Mouse (Mus musculus): ENCODE measurements at regions not wholly inside any gene's neighbourhood (a gene's known extent, or its start where the extent isn't known, plus 50 kb on each side); places are given as distances from the start of the nearest gene placed in this dataset.
"Not testable (repeated sequence)": the region's sequence is repeated elsewhere in the genome, so short reads cannot be mapped to it uniquely, and the experiment has no call there.

DNA sequence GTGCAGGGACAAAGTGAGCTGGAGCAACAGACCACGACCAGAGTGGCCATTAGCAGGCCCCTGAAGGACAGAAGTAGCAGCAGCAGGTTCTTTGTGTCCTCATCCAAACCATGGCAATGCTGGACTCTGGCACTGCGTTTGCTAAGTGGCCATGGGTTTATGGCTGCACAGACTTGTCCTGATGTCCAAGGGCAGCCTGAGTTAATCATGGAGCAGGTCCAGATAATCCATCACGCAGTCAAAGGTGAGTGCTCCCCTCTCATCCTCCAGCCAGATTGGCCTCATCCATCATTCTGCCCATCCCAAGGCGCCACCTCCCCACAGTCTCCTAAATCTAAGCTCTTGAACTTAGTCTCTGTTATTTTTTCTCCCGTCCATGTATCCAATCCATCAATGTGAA is 186.4 kb downstream of the Fam198b start:
- in situ Hi-C loops (cut with MboI; ENCODE audit: unreplicated experiment in 2 of 2) = loop anchor here in 1 of 2 experiments (10.0 kb wide), 1 partner anchor 1714 kb away; no protein-coding TSS in a partner anchor

DNA sequence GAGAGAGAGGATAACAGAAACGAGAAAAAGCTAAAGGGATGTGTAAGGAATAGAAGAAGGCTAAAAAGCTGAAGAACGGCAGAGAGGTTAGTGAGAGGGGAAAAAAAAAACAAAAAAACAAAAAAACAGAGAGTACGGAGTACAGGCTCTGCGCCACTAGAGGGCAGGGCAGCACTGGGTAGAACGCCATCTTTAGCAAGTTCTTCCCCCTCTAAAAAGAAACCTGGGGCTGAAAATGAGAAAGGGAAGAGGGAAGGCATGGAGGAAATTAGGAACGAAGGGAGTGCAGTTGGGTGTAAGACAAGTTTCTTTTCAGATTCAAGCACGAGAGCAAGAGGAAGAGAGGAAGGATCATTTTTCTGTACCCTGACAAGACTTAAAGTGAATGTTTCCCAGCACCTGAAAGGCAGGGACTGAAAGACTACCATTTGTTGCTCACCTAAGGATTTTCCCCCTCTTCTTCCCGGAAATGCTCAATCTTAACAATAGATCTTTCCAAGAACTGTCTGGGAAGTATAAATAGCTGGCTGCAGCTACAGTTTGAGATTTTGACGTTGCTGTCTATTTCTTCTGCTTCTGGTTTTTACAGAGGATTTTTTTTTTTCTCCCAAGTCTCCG is 195.6 kb downstream of the Fam198b start:
- in situ Hi-C loops (cut with MboI; ENCODE audit: unreplicated experiment in 2 of 2) = loop anchor here (5.0 to 10.0 kb wide), 5 partner anchors 722 to 1847 kb away; partner anchors contain the start of gene Gria2 (in 2 of the 2)

DNA sequence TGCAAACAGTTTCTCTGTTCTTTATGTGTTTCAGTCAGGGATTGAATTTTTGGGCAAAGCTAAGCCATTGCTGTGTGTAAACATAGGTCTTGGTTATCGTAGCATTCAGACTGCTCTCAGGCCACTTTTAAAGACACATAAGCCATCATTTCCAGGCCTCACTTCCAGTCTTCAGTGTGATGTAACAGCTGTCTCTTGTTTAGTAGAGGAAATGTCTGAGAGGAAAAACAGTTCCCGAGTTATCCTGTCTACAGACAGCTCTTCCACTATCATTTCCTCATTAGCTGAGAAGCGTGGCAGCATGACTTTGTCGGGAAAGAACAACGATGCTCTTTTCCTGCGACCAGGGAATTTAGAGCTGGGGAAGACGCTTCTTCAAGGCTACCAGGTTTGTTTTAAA is 196.9 kb downstream of the Fam198b start:
- in situ Hi-C loops (cut with MboI; ENCODE audit: unreplicated experiment in 2 of 2) = loop anchor here (5.0 to 10.0 kb wide), 3 partner anchors 721 to 1846 kb away; partner anchors contain the start of gene Gria2 (in 2 of the 2)

DNA sequence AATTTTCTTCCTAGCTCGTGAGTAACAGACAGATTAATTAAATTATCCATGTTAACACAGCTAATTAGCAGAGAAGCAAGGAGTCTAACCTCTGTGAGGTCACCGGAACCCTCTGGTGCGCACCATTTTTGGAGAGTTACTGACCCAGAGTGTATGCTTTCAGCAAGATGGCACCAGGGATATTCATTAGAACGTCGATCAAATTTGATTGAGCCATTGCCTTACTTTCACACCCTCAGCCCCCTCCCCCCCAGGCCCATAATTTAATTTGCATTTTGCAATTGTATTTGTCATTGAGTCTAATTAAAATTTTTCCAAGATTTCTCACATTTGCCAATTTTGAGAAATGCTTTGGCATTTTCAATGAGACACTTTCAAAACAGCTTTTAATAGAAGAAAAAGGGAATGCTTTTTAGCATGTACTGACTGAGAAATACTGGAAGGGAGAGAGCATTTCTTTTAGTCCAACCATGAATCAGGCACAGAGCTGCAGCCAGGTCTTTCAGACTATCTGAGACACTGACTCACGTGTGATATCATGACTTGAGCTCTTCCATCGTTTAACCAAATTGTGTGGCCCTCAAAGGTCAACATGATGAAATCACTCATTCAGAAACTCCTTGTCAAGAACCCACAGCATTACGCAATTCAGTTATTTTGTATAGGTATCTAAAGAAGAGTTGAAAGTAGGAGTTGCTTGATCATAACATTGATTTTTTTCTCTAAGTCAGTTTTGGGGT is 198.6 kb downstream of the Fam198b start:
- in situ Hi-C loops (cut with MboI; ENCODE audit: unreplicated experiment in 2 of 2) = loop anchor here (5.0 to 10.0 kb wide), 3 partner anchors 719 to 1844 kb away; partner anchors contain the start of gene Gria2 (in 2 of the 2)

DNA sequence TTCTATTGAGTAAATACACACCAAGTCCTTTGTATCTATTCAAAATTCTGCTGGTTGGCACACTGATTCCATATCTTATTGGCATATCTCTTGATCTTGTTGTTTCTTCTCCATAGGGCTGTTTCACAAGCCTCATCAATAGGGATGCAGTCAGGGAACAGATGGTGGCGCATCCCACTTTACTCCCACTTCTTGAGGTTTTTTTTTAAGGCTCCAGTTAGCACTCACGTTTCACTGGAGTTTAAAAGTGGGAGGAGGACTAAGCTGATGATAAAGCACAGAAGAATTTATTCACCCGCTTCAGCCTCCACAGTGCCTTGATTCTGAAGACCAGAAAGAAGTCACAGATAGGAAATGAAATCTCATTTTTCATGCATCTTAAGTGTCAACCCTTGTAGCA is 199.8 kb downstream of the Fam198b start:
- in situ Hi-C loops (cut with MboI; ENCODE audit: unreplicated experiment in 2 of 2) = loop anchor here (5.0 to 10.0 kb wide), 3 partner anchors 718 to 1843 kb away; partner anchors contain the start of gene Gria2 (in 2 of the 2)

DNA sequence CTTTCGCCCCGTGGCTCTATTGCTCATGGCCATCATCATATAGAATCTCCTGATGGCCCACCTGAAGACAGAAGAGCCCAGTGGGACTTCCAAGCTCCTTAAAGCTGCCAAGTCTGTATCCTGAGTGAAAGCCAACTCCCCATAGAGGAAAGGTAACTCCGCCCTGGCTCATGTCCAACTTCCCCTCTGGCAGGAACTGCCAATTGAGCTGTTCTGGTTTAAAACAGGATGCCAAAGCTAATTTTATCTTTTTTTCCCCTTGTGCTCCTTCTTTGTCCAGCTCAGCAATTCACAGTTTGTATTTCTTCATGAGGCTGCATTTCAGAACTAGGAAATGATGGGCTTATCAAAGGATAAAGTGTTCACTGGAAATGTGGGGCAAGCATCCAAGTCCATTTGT is 215.3 kb downstream of the Fam198b start:
- in situ Hi-C loops (cut with MboI; ENCODE audit: unreplicated experiment in 2 of 2) = no loop called here

DNA sequence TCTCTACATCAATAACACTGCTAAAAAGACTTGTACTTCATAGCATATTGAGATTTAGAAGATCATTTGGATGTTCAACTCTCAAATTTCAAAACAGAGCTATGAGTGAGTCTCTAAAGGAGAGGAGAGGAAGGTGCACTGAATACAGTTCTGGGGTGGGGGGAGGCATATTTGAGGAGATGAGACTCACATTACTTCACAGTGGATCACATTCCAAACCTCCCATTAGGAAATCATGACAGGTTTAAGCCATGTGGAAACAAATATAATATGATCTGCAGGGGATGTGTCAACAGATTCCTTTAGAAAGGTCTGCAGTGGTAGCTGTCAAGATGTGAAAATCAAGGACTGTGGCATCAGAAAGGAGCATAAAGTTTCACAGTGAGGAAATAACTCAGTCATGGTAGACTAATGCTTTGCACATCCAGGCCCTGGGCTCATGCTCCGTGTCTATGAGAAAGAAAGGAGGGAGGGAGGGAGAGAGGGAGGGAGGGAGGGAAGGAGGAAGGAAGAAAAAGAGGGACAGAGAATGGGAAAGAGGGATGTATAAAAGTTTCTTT is 235.9 kb downstream of the Fam198b start:
- in situ Hi-C loops (cut with MboI; ENCODE audit: unreplicated experiment in 2 of 2) = no loop called here

DNA sequence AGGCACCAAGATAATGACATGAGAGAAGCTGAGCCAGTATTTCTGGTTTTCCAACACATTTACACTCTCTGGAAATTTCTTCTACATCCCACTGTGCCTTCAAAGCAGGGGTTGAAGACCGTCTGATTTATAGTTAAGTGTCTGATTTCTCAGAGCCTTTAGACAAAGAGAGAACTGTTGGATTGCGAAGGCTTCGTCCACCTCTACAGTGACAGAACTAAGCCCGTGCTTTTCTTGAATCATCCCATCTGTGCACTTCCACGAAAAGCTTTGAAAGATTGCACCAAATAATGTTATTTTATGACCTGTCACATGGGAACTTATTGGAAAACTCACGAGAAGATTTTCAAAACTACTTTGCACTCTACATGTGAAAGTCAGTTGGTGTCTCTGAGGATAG is 239.3 kb downstream of the Fam198b start:
- in situ Hi-C loops (cut with MboI; ENCODE audit: unreplicated experiment in 2 of 2) = no loop called here

DNA sequence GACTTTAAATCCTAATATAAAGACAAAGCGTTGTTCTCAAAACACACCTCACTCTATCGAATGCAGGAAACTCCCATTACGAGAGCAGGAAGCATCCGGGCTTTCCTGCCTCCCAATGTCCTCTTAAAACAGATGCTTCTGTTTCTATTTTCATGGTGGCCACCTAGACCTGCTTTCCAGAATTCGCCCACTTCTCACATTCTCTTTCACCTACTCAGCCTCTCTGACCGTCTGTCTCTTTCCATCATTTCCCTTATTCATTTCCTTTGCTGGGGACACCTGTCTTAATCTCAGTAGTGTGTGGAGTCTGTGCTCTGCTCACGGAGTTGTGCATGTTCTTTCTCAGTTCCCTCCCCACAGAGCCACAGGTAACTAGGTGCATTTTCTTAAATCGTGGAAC is 240.3 kb downstream of the Fam198b start:
- in situ Hi-C loops (cut with MboI; ENCODE audit: unreplicated experiment in 2 of 2) = no loop called here

DNA sequence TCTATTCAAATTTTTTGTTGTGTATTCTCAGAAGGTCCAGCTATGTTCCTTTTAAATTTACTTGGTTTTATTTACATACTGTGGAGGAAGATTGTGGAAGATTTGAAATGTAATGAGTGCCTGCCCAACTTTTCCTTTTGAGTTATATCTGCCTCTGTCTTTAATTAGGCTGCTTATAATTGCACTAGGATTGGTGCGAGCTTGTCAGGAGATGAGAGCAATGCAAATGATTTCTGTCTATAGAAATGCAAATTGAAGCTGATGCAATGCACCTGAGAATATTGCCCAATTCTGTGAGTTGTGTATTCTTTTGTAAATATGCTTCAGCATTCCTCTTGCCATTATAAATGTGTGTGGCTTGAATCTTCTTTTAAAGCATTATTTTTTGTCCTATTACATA is 257.4 kb downstream of the Fam198b start:
- in situ Hi-C loops (cut with MboI; ENCODE audit: unreplicated experiment in 2 of 2) = no loop called here

DNA sequence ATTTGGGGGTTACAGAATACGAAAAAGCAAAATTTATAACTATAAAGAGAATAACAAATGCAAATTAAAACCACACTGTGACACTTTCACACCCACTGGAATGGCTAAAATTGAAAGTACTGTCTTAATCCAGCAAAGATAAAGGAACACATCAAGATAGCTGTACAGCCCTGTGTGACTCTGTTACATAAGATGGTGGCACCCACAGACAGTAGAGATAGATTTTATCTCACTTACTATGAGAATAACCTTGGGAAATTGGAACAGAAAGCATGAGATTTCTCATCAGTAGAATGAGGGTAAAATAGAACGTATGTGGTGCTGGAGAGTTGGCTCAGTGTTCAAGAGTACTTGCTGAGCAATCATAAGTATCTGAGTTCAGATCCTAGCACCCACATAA is 276.1 kb downstream of the Fam198b start:
- in situ Hi-C loops (cut with MboI; ENCODE audit: unreplicated experiment in 2 of 2) = no loop called here

DNA sequence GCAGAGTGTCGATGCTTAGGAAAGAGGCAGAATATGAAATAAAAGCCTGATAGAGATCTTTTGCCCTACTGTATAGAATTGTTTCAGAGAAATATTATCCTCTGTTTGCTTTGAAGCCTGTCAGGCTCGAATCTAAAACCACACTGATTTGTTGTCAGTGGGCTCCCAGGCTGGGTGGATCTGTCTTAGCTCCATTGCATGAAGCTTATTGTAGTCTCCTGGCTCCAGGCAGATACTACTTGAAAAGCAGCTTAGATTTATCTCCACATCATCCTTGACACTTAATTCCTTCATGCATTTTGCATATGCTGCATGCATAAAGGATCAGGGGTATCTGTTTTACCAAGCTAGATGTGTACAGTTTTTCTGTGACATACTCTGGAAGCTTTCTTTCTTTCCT is 297.4 kb downstream of the Fam198b start:
- in situ Hi-C loops (cut with MboI; ENCODE audit: unreplicated experiment in 2 of 2) = no loop called here

DNA sequence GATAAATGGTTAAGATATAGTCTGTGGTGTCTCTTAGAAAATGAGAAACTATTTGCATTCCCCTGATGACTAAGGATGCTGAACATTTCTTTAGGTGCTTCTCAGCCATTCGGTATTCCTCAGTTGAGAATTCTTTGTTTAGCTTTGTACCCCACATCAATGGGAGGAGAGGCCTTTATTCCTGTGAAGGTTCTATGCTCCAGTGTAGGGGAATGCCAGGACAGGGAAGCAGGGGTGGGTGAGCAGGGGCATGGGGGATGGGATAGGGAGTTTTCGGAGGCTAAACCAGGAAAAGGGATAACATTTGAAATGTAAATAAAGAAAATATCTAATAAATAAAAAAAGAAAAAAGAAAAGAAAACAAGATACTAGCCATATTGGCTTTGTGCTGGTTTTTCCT is 297.8 kb downstream of the Fam198b start:
- in situ Hi-C loops (cut with MboI; ENCODE audit: unreplicated experiment in 2 of 2) = not testable (repeated sequence)

DNA sequence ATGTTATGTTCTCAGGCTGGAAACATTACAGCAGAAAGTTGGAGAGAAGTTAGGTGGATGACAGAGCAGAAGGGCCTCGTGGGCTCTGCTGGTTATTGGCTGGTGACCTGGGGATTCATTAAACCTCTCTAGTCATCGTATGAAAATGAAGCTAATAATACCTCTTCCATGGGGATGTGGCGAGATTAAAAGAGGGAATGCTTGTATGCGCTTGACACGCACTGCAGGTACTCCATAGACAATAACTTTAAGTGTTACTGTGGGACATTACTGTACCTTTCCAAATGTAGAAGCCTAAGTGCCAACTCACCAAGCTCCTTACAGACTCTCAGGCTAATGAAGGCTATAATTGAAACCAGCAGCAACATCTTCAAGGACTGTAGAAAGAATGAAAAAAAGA is 303.1 kb downstream of the Fam198b start:
- in situ Hi-C loops (cut with MboI; ENCODE audit: unreplicated experiment in 2 of 2) = no loop called here

DNA sequence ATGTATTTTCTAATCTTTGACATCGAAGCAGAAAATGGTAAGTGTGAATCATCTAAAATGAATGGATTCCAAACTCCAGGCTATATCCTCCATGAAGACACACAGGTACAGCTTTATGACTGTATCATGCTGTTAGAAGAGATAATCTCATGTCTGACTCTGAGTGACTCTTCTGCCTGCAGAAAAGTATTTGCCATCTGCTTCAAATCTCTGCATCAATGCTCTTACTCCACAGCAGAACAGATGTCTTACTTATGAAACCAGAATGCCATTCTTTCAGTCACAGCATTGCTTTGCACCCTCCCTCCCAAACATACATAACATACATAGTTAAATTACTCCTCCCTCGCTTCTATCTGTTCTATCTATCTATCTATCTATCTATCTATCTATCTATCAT is 316.6 kb downstream of the Fam198b start:
- in situ Hi-C loops (cut with MboI; ENCODE audit: unreplicated experiment in 2 of 2) = no loop called here

DNA sequence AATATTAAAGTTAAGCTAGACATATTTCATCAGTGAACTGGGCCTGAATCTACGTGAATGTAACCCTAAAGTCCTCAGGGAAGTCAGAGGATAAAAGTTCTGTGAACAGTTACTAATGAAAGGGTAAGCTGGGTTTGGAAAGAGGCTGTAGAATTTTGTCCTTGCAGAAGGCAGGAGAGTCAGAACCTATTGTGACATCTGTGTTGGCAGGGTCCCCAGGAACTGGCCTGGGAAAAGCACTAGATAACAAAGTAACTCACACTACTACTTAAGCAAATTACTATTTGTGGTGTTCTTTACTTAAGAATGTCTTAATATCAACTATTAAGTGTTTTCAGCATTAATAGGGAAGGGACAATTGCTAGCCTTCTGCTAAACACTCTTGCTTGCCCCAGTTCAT is 320.5 kb downstream of the Fam198b start:
- in situ Hi-C loops (cut with MboI; ENCODE audit: unreplicated experiment in 2 of 2) = no loop called here

DNA sequence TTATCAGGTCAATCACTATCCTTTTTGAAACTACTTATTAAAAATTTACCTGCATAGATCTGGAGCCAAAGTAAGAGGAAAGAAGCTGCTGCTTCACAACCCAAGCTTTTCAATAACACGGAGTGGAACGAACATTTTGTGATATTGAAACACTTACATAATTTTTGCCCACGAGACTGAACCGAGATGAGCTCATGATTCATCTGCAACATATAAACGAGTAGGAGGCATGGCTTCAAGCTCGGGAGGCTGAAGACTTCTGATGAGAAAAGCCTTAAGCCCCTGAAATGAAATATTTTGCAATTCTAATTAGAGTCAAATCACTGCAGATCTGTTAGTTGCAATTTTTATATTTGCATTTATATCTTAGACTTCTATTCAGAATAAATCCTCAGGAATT is 321.0 kb downstream of the Fam198b start:
- in situ Hi-C loops (cut with MboI; ENCODE audit: unreplicated experiment in 2 of 2) = no loop called here

DNA sequence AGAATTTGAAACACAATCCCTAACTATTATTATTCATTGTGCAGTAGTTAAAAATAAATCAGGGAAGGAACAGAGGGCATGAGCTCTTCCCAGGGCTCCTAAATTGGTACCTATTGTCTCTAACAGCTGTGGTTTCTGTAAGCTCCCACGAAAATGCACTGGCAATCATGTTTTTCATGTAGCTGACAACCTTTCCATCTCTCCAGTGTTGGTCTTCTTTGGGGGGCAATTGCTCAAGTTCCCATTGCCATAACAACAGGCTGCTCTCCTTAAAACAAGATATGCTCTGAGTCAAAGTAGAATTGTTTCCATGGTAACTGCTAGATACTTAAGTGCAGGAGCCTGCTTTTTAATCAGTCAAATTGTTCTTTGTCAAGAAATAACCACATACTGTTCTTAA is 322.7 kb downstream of the Fam198b start:
- in situ Hi-C loops (cut with MboI; ENCODE audit: unreplicated experiment in 2 of 2) = no loop called here

DNA sequence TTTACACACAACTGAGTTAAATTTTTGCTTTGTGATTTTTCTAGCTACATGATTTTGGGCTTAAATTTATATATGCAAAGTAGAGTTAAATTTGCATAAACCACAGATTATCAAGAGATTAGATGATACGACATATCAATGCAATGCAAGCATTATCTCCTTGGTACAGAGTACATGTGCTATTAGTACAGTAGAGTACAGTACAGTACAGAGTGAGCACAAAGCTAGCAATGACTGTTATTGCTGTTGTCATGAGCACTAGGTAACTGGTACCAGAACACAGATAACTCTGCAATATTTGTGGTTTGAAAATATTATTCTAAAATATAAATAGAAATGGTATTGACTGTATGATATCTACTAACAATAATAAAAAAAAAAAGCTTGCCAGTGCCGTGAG is 323.7 kb downstream of the Fam198b start:
- in situ Hi-C loops (cut with MboI; ENCODE audit: unreplicated experiment in 2 of 2) = no loop called here

DNA sequence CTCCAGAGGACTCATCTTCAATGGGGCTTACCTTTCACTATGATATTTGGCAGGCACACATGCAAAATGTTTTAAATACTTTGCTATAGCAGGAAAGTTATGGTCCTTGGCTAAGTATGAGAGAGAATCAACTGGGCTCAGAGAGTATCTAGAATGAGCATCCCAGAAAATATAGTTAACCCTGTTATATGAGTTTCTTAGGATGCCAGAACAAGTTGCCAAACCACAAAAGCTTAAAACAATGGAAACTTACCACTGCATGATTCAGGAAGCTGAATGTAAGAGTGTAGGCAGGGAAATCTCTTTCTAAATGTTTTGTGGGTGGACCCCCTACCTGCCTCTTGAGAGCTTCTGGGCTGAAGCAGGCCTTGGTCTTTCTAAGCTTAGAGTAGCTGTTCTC is 325.3 kb downstream of the Fam198b start:
- in situ Hi-C loops (cut with MboI; ENCODE audit: unreplicated experiment in 2 of 2) = no loop called here

DNA sequence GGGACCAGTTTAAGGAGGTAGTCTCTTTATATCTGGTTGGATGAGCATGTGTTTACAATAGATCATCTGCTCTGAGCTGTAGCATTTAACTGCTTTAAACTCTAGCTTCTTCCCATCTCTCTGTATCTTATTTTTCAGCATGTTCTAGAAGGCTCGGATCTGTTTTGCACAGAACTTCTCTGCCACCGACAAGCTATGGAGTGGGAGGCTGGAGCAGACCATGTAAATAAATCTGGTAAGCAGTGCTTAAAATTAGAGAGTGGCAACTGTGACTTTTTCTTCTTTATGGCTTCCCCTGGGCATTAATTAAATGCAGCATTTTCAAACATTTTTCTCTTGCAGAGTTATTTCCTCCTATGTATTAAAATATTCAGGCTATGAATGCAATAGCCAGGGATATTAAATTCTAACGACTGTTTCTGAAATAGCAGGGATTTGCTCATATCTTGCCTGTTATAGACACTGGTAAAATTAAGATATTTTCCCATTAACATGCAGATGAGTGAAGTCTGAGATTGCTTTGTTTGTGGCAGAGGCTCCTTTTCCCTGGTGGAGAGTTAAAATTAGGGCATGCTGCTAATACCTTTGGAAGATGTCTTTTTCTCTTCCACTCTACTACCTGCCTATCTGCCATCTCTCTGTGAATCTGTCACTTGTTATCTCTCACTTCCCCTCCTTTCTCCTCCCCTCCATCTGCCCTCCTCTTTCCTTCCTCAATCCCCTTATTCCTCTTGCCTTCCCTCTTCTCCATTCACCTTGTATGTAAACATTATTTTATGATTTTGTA is 327.2 kb downstream of the Fam198b start:
- in situ Hi-C loops (cut with MboI; ENCODE audit: unreplicated experiment in 2 of 2) = no loop called here

Measured in v-Abl transformed pro-B cells (cell line).